Mouse (Mus musculus) CH12.LX (cell line): ENCODE measurements around the gene Yars2. TPM values are rescaled to one million over a fixed set of nuclear protein-coding genes. Genes with fewer than 3 reads are reported as not detected.

Source experiments
- DNase-seq: peaks from one replicate; pipeline ENCODE4 v3.0.0-alpha.2; 2013; ENCODE audit errors: extremely low read depth
- H3K27ac ChIP-seq: 2 replicates; pipeline ENCODE4 v1.5.1; 2012; ENCODE audit warnings: low read depth, mild to moderate bottlenecking, control low read depth, moderate library complexity; ENCODE audit not compliant: insufficient read depth
- H3K27me3 ChIP-seq: replicated peaks from 2 replicates; pipeline ENCODE3; 2012; ENCODE audit warnings: inconsistent platforms
- H3K36me3 ChIP-seq, 2 experiments: replicated peaks in 1 of 2; 2 replicates each; pipeline versions ENCODE3 to v1.6.1; 2012; ENCODE audit warnings: inconsistent platforms in 1 of 2, low read length in 1 of 2, mild to moderate bottlenecking in 1 of 2, mixed read lengths in 1 of 2, moderate library complexity in 1 of 2; ENCODE audit not compliant: control insufficient read depth in 1 of 2, insufficient read depth in 1 of 2
- H3K4me1 ChIP-seq, 2 experiments: 2 replicates each; pipeline ENCODE4 v1.6.1; 2012; ENCODE audit warnings: inconsistent platforms in 1 of 2, moderate library complexity in 1 of 2; ENCODE audit not compliant: insufficient read depth in 2 of 2, control insufficient read depth in 1 of 2
- H3K4me2 ChIP-seq: 2 replicates; pipeline ENCODE4 v1.6.1; 2012; ENCODE audit warnings: low read depth, mild to moderate bottlenecking, control low read depth; ENCODE audit not compliant: poor library complexity, insufficient read depth, severe bottlenecking
- H3K4me3 ChIP-seq, 3 experiments: fragments of 150-350 bp in 1 of 3; sonication (generic) in 1 of 3; replicated peaks in 1 of 3; 2 replicates each; pipeline versions ENCODE3 to v1.5.1; 2011 to 2012; ENCODE audit warnings: low read depth in 2 of 3, low read length in 2 of 3, mild to moderate bottlenecking in 2 of 3, moderate library complexity in 2 of 3, control low read depth in 1 of 3, improper control_type of control experiment in 1 of 3, inconsistent platforms in 1 of 3, mixed read lengths in 1 of 3; ENCODE audit not compliant: poor library complexity in 1 of 3
- H3K79me2 ChIP-seq: replicated peaks from 2 replicates; pipeline ENCODE4 v1.6.1; 2012; ENCODE audit warnings: mild to moderate bottlenecking, moderate library complexity; ENCODE audit not compliant: control insufficient read depth, poor library complexity, insufficient read depth, severe bottlenecking; ENCODE audit errors: extremely low read depth
- H3K9ac ChIP-seq: 2 replicates; pipeline ENCODE4 v1.6.1; 2012; ENCODE audit warnings: low read depth, mild to moderate bottlenecking, control low read depth, moderate library complexity; ENCODE audit not compliant: insufficient read depth
- H3K9me3 ChIP-seq: replicated peaks from 2 replicates; pipeline ENCODE3; 2012; ENCODE audit warnings: low read length, inconsistent platforms, mixed read lengths
- BHLHE40 ChIP-seq: IDR thresholded peaks from 2 replicates; pipeline ENCODE4 v1.6.1; 2011; ENCODE audit warnings: mild to moderate bottlenecking, low read depth, low read length, improper control_type of control experiment
- CHD1 ChIP-seq: IDR thresholded peaks from 2 replicates; pipeline ENCODE4 v1.6.1; 2012; ENCODE audit warnings: low read depth, low read length, improper control_type of control experiment, inconsistent platforms
- CHD2 ChIP-seq: IDR thresholded peaks from 2 replicates; pipeline ENCODE4 v1.6.1; 2011; ENCODE audit warnings: low read length, improper control_type of control experiment
- CTCF ChIP-seq, 2 experiments: IDR thresholded peaks in 1 of 2; conservative IDR thresholded peaks in 1 of 2; 2 replicates each; pipeline ENCODE4 v1.5.1; 2011 to 2012; ENCODE audit warnings: low read depth in 2 of 2, low read length in 2 of 2, improper control_type of control experiment in 1 of 2, inconsistent platforms in 1 of 2, mild to moderate bottlenecking in 1 of 2, moderate library complexity in 1 of 2
- E2F4 ChIP-seq: IDR thresholded peaks from 2 replicates; pipeline ENCODE4 v1.6.1; 2011; ENCODE audit warnings: low read depth, low read length, improper control_type of control experiment; ENCODE audit not compliant: insufficient replicate concordance
- EP300 ChIP-seq: IDR thresholded peaks from 2 replicates; pipeline ENCODE4 v1.6.1; 2011; ENCODE audit warnings: low read length, improper control_type of control experiment
- ETS1 ChIP-seq: conservative IDR thresholded peaks from 2 replicates; pipeline ENCODE4 v1.6.1; 2012; ENCODE audit warnings: low read depth, mild to moderate bottlenecking, inconsistent platforms, low read length, improper control_type of control experiment, moderate library complexity
- GABPA ChIP-seq: IDR thresholded peaks from 2 replicates; pipeline ENCODE4 v1.6.1; 2012; ENCODE audit warnings: low read depth, low read length, improper control_type of control experiment, inconsistent platforms; ENCODE audit not compliant: insufficient replicate concordance
- HCFC1 ChIP-seq: IDR thresholded peaks from 2 replicates; pipeline ENCODE4 v1.6.1; 2012; ENCODE audit warnings: low read depth, mild to moderate bottlenecking, inconsistent platforms, low read length, improper control_type of control experiment
- JUN ChIP-seq: IDR thresholded peaks from 2 replicates; pipeline ENCODE4 v1.6.1; 2011; ENCODE audit warnings: low read depth, mild to moderate bottlenecking, low read length, improper control_type of control experiment, moderate library complexity; ENCODE audit not compliant: insufficient read depth
- JUND ChIP-seq: conservative IDR thresholded peaks from 2 replicates; pipeline ENCODE4 v1.6.1; 2011; ENCODE audit warnings: low read depth, low read length, improper control_type of control experiment
- KAT2A ChIP-seq: IDR thresholded peaks from 2 replicates; pipeline ENCODE4 v1.6.1; 2012; ENCODE audit warnings: low read length, improper control_type of control experiment, inconsistent platforms; ENCODE audit not compliant: insufficient replicate concordance
- MAFK ChIP-seq: IDR thresholded peaks from 2 replicates; pipeline ENCODE4 v1.6.1; 2011; ENCODE audit warnings: low read length, improper control_type of control experiment; ENCODE audit not compliant: insufficient replicate concordance
- MAX ChIP-seq: IDR thresholded peaks from 2 replicates; pipeline ENCODE4 v1.6.1; 2011; ENCODE audit warnings: low read length, improper control_type of control experiment
- MAZ ChIP-seq: IDR thresholded peaks from 2 replicates; pipeline ENCODE4 v1.6.1; 2012; ENCODE audit warnings: low read depth, mild to moderate bottlenecking, inconsistent platforms, low read length, improper control_type of control experiment, moderate library complexity
- MYC ChIP-seq: IDR thresholded peaks from 2 replicates; pipeline ENCODE4 v1.6.1; 2011; ENCODE audit warnings: low read depth, mild to moderate bottlenecking, improper control_type of control experiment, low read length
- NELFE ChIP-seq: IDR thresholded peaks from 2 replicates; pipeline ENCODE4 v1.6.1; 2011; ENCODE audit warnings: low read depth, low read length, improper control_type of control experiment
- NRF1 ChIP-seq: IDR thresholded peaks from 2 replicates; pipeline ENCODE4 v1.6.1; 2014; ENCODE audit warnings: low read depth, mild to moderate bottlenecking, inconsistent platforms, low read length, improper control_type of control experiment, moderate library complexity
- PAX5 ChIP-seq: IDR thresholded peaks from 2 replicates; pipeline ENCODE4 v1.6.1; 2012; ENCODE audit warnings: low read length, inconsistent platforms, mixed read lengths
- POLR2A ChIP-seq: IDR thresholded peaks from 2 replicates; pipeline ENCODE4 v1.6.1; 2011; ENCODE audit warnings: low read depth, mild to moderate bottlenecking, improper control_type of control experiment, low read length
- RAD21 ChIP-seq: IDR thresholded peaks from 2 replicates; pipeline ENCODE4 v1.6.1; 2011; ENCODE audit warnings: low read depth, mild to moderate bottlenecking, low read length, improper control_type of control experiment, moderate library complexity
- RCOR1 ChIP-seq: conservative IDR thresholded peaks from 2 replicates; pipeline ENCODE4 v1.6.1; 2012; ENCODE audit warnings: low read depth, mild to moderate bottlenecking, inconsistent platforms, low read length, improper control_type of control experiment
- TBP ChIP-seq: conservative IDR thresholded peaks from 2 replicates; pipeline ENCODE4 v1.6.1; 2011; ENCODE audit warnings: low read depth, low read length, improper control_type of control experiment
- TCF12 ChIP-seq: IDR thresholded peaks from 2 replicates; pipeline ENCODE4 v1.6.1; 2014; ENCODE audit warnings: low read depth, mild to moderate bottlenecking, inconsistent platforms, low read length, improper control_type of control experiment
- USF1 ChIP-seq: IDR thresholded peaks from 2 replicates; pipeline ENCODE4 v1.6.1; 2014; ENCODE audit warnings: low read depth, mild to moderate bottlenecking, inconsistent platforms, low read length, improper control_type of control experiment
- USF2 ChIP-seq: conservative IDR thresholded peaks from 2 replicates; pipeline ENCODE4 v1.6.1; 2011; ENCODE audit warnings: low read depth, low read length, improper control_type of control experiment
- ZC3H11A ChIP-seq: IDR thresholded peaks from 2 replicates; pipeline ENCODE4 v1.6.1; 2012; ENCODE audit warnings: low read depth, mild to moderate bottlenecking, inconsistent platforms, low read length, improper control_type of control experiment
- ZNF384 ChIP-seq: IDR thresholded peaks from 2 replicates; pipeline ENCODE4 v1.6.1; 2012; ENCODE audit warnings: low read depth, low read length, improper control_type of control experiment, inconsistent platforms
- dilution Hi-C: fragments of 300-500 bp; cut with MboI; formaldehyde crosslinking; loops from 2 replicates; pipeline ENCODE4 v1.14.3; 2020; ENCODE audit warnings: low sequenced_read_pairs; ENCODE audit not compliant: extremely low pct_unique_long_range_greater_than_20kb, extremely low pct_ligation_motif_present
- in situ Hi-C: fragments of 300-500 bp; cut with MboI; formaldehyde crosslinking; loops from 3 replicates; pipeline ENCODE4 v1.14.3; 2019; ENCODE audit warnings: low sequenced_read_pairs, low pct_ligation_motif_present, low pct_unique_long_range_greater_than_20kb, mixed read lengths
- polyA plus RNA-seq: library from polyadenylated mRNA; unstranded; fragments of >175 nt; gene quantifications from 2 replicates; pipeline ENCODE4 v1.2.1, GENCODE M21; 2012; ENCODE audit warnings: low read depth; ENCODE audit not compliant: insufficient read length
- total RNA-seq, 2 experiments: library from RNA; depleted of rRNA; stranded (reverse); fragments of 300-350 nt in 1 of 2; fragments of >200 nt in 1 of 2; gene quantifications; 2 replicates each; pipeline ENCODE4 v1.2.3; 2012 to 2014

Yars2 gene
- total and polyA plus RNA-seq, 3 experiments, result 40.9 to 112 (median 56.0) TPM

DNA sequence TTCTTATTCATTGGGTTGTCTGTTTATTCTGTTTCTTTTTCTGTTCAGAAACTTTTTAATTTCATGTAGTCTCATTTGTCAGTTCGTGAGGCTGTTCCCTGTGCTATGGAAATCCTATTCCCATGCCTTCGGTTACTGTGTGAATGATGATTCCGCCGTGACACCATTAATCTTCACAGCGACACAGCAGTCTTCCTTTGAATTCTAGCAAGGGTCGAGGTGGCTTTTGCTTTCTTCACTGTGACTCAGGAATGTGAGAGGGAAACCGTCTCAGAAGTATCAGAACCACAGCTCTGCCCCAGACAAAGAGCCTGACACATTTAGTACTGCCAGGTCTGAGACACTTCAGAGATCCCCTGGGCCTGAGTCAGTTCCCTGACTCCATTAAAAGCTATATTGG, 46.9 kb upstream of the Yars2 start:
- TF ChIP-seq TCF12 (no peak), CHD1 (no peak), USF2 (no peak), EP300 (no peak), ZC3H11A (no peak), E2F4 (no peak), RAD21 (no peak), NELFE (no peak), GABPA (no peak), MAFK (no peak), MYC (no peak), KAT2A (no peak), RCOR1 (no peak), USF1 (no peak), JUND (no peak), BHLHE40 (no peak), ETS1 (no peak), TBP (no peak), NRF1 (no peak)
- Histone ChIP-seq H3K4me2 (no peak overlapping the region), H3K4me1 (peaks cover 0 to 6% of the 10 kb centered on the region in 2 experiments; a peak in 1 of 4 replicates), H3K79me2 (no peaks in the 10 kb centered on the region), H3K27me3 (no peaks in the 10 kb centered on the region), H3K9ac (no peak overlapping the region), H3K9me3 (no peaks in the 10 kb centered on the region), H3K4me3 (no peak overlapping the region), H3K27ac (no peak overlapping the region), H3K36me3 (peaks cover 0 to under 1% of the 10 kb centered on the region in 2 experiments)
- dilution Hi-C loops, result no loop called here
- in situ Hi-C loops, result no loop called here
- no peak for DNase-seq

GRCm38 (mm10) chr16:16256672-16257071, 46.1 kb upstream of the Yars2 start:
- in situ Hi-C loops, result no loop called here
- Histone ChIP-seq H3K79me2 (no peaks in the 10 kb centered on the region), H3K4me2 (no peak overlapping the region), H3K27ac (no peak overlapping the region), H3K36me3 (peaks cover 0 to 3% of the 10 kb centered on the region in 2 experiments), H3K9me3 (no peaks in the 10 kb centered on the region), H3K4me3 (no peak overlapping the region), H3K4me1 (peaks cover 0 to 6% of the 10 kb centered on the region in 2 experiments; a peak in 1 of 4 replicates), H3K27me3 (no peaks in the 10 kb centered on the region), H3K9ac (no peak overlapping the region)
- no peak for DNase-seq
- dilution Hi-C loops, result no loop called here
- TF ChIP-seq BHLHE40 (no peak), CTCF (conservative IDR thresholded peaks at IDR 0.05 in 1 of 2, IDR thresholded peaks at IDR 0.05 in 1 of 2; ENCODE audit: low read depth in 2 of 2, low read length in 2 of 2) (no peak), PAX5 (no peak), HCFC1 (no peak), MAZ (no peak), RAD21 (no peak), CHD1 (no peak), CHD2 (no peak), TBP (no peak), MAX (no peak), POLR2A (no peak), JUN (no peak), ZNF384 (no peak)
